Mouse (Mus musculus) T-helper 1 cell (primary cell): ENCODE results near the gene Gm13693.
"Not testable (repeated sequence)": the region's sequence is repeated elsewhere in the genome, so short reads cannot be mapped to it uniquely, and the experiment has no call there.

Experiments
- in situ Hi-C: fragments of 300-600 bp; cut with MboI, MseI; formaldehyde crosslinking; loops from one replicate; pipeline ENCODE4 v1.15.1; 2025; ENCODE audit warnings: high pct_unique_total_duplicates

Gm13693 gene

DNA sequence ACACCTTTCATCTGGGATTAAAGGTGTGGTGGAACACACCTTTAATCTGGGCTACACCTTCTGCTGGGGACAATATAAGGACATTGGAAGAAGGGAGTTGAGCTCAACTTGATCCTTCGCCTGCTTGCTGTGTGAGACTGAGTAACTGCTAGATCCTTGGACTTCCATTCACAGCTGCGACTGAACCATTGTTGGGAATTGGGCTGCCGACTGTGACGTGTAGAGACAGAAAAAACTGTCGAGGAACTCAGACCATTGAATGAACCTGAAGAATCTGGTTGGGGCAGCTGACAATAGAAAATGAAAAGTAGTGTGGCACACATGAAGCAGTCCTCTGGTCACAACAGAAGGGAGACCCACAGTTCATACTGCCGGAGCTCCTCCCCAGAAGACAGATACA is at the start of gene Gm13693:
Gene Gm13693 (plus strand): TSS at position 301 of the 400 bp plus-strand sequence.
- in situ Hi-C loops: loop anchor here (25.0 kb wide), 1 partner anchor 676 kb away; no protein-coding TSS in a partner anchor

DNA sequence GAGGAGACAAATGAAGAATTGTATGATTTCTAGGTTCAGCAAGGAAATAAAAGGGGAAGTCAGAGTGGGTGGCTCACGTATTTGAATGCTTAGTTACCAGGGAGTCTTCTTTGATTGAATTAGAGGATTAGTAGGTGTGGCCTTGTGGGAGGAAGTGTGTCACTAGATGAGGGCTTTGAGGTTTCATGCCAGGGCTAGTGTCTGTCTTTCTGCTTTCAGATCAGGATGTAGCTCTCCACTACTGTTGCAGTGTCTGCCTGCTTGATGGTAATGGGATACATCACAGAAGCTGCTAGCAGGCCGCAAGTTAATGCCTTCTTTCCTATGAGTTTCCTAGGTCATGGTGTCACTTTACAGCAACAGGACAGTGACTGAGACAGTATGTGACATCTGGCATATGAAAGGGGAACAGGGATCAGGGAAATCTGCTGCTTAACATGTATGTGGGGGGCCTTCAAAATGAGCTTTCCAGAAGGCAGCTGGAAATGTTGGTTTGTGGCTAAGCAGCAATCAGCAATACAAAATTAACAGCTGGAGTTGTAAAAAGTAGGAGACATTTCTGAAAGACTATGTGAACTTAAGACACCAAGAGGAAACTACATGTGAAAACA is 31.7 kb upstream of the Gm13693 start:
- in situ Hi-C loops: no loop called here

- in situ Hi-C loops: loop anchor here (5.0 kb wide), 1 partner anchor 36 kb away; the partner anchor contains the start of gene Gm13694
Measured at GRCm38 (mm10) chr2:83940931-83941361, 20.4 kb upstream of the Gm13693 start, which contains the start of gene Zswim2. TSS of gene Zswim2 (minus strand) at chr2:83941228.

DNA sequence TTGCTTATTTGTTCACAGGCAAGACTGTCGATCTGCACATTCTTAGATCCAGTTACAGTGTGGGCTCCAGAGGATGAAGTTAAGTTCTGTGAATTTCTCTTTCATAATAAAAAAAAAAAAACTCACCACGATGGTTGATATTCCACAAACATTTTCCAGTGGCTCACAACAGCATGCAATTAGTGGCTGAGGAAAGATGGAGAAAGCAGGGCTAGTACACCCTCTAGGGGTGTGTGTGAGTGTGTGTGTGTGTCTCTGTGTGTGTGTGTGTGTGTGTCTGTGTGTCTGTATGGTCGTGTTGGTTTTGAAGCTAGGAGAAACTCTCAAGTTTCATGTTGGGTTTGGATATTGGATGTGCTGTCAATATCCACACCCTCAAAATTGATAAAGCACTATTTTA is 19.9 kb upstream of the Gm13693 start:
- in situ Hi-C loops: loop anchor here (5.0 kb wide), 1 partner anchor 36 kb away; the partner anchor contains the start of gene Gm13694

DNA sequence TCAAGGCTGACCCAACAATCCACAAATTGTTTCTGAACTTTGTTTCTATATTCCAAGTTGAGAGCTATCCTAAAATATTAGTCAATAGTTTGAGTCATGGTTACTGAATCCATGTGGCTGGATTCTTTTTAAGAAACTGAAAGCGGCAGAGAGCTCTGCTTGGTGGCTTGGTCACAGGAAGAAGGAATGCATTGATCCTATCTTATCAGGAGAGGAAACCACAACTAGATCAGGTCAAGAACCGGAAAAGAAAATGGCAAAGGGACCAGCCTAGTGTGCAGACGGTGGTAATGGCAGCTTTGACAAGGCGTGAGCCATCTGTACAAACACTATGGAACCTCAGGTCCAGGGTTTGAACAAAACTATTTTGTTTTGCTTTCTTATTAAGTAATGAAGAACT is 19.5 kb upstream of the Gm13693 start:
- in situ Hi-C loops: loop anchor here (5.0 kb wide), 1 partner anchor 36 kb away; the partner anchor contains the start of gene Gm13694

GRCm38 (mm10) chr2:83955393-83955792 is 5.9 kb upstream of the Gm13693 start, which contains the start of gene Gm13698:
TSS of gene Gm13698 (plus strand) at chr2:83955693.
- in situ Hi-C loops: loop anchor here (25.0 kb wide), 1 partner anchor 682 kb away; no protein-coding TSS in a partner anchor

DNA sequence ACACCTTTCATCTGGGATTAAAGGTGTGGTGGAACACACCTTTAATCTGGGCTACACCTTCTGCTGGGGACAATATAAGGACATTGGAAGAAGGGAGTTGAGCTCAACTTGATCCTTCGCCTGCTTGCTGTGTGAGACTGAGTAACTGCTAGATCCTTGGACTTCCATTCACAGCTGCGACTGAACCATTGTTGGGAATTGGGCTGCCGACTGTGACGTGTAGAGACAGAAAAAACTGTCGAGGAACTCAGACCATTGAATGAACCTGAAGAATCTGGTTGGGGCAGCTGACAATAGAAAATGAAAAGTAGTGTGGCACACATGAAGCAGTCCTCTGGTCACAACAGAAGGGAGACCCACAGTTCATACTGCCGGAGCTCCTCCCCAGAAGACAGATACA is 5.7 kb downstream of the Gm13693 start, which contains the start of gene Gm13695:
Gene Gm13695 (plus strand): TSS at position 301 of the 400 bp plus-strand sequence.
- in situ Hi-C loops: loop anchor here (5.0 to 25.0 kb wide), 2 partner anchors 45 to 670 kb away; no protein-coding TSS in a partner anchor

DNA sequence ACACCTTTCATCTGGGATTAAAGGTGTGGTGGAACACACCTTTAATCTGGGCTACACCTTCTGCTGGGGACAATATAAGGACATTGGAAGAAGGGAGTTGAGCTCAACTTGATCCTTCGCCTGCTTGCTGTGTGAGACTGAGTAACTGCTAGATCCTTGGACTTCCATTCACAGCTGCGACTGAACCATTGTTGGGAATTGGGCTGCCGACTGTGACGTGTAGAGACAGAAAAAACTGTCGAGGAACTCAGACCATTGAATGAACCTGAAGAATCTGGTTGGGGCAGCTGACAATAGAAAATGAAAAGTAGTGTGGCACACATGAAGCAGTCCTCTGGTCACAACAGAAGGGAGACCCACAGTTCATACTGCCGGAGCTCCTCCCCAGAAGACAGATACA is 11.5 kb downstream of the Gm13693 start, which contains the start of gene Gm13696:
Gene Gm13696 (plus strand): TSS at position 301 of the 400 bp plus-strand sequence.
- in situ Hi-C loops: loop anchor here (25.0 kb wide), 1 partner anchor 664 kb away; no protein-coding TSS in a partner anchor

- in situ Hi-C loops: loop anchor here (5.0 kb wide), 1 partner anchor 36 kb away; the partner anchor contains the start of gene Zswim2
Measured at GRCm38 (mm10) chr2:83978633-83979032, 17.3 kb downstream of the Gm13693 start, which contains the start of gene Gm13694. TSS of gene Gm13694 (plus strand) at chr2:83978933.

DNA sequence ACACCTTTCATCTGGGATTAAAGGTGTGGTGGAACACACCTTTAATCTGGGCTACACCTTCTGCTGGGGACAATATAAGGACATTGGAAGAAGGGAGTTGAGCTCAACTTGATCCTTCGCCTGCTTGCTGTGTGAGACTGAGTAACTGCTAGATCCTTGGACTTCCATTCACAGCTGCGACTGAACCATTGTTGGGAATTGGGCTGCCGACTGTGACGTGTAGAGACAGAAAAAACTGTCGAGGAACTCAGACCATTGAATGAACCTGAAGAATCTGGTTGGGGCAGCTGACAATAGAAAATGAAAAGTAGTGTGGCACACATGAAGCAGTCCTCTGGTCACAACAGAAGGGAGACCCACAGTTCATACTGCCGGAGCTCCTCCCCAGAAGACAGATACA is 23.1 kb downstream of the Gm13693 start, which contains the start of gene Gm13697:
Gene Gm13697 (plus strand): TSS at position 301 of the 400 bp plus-strand sequence.
- in situ Hi-C loops: not testable (repeated sequence)

DNA sequence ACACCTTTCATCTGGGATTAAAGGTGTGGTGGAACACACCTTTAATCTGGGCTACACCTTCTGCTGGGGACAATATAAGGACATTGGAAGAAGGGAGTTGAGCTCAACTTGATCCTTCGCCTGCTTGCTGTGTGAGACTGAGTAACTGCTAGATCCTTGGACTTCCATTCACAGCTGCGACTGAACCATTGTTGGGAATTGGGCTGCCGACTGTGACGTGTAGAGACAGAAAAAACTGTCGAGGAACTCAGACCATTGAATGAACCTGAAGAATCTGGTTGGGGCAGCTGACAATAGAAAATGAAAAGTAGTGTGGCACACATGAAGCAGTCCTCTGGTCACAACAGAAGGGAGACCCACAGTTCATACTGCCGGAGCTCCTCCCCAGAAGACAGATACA is 28.9 kb downstream of the Gm13693 start, which contains the start of gene Gm13691:
Gene Gm13691 (plus strand): TSS at position 301 of the 400 bp plus-strand sequence.
- in situ Hi-C loops: not testable (repeated sequence)

GRCm38 (mm10) chr2:83993639-83994255 is 32.4 kb downstream of the Gm13693 start:
- in situ Hi-C loops: not testable (repeated sequence)

DNA sequence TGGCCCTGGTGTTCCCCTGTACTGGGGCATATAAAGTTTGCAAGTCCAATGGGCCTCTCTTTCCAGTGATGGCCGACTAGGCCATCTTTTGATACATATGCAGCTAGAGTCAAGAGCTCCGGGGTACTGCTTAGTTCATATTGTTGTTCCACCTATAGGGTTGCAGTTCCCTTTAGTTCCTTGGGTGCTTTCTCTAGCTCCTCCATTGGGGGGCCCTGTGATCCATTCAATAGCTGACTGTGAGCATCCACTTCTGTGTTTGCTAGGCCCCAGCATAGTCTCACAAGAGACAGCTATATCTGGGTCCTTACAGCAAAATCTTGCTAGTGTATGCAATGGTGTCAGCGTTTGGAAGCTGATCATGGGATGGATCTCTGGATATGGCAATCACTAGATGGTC is 33.2 kb downstream of the Gm13693 start:
- in situ Hi-C loops: not testable (repeated sequence)

- in situ Hi-C loops: no loop called here
Measured at GRCm38 (mm10) chr2:84008913-84009312, 47.6 kb downstream of the Gm13693 start.

DNA sequence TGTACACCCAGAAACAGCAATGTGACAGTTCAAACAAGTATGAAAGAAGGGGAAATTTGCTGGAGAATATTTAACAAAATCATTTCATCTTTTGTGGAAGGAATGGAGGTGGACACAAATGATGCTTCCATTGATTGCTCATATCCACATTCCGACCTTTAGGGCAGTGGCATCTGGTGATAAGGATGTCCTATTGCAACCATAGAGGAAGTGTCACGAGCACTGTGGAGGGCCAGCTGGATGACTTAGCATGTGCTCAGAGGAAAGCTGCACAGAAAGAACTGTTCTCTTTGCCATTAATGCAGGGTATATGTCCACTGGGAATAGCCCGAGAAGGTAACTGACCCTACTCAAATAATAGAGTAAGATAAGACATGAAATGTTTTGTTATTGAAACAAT is 48.5 kb downstream of the Gm13693 start:
- in situ Hi-C loops: loop anchor here (5.0 kb wide), 1 partner anchor 43 kb away; the partner anchor contains the start of gene Gm13695
